Mouse (Mus musculus): ENCODE results near the gene Pdlim5. TPM values are rescaled to one million over a fixed set of nuclear protein-coding genes. Genes with fewer than 3 reads are reported as not detected.
A peak's percentile ranks its signal among the peaks of the same experiment; 100 is the strongest.
"Not testable (repeated sequence)": the region's sequence is repeated elsewhere in the genome, so short reads cannot be mapped to it uniquely, and the experiment has no call there.

Pdlim5 gene
- total RNA-seq (2021), result 10 to 100 TPM; 53.5 to 57.7 TPM
- long read RNA-seq, experiment 1, full-length matches to known transcripts, result 3 of 10 reads
- long read RNA-seq, experiment 1, partial matches to known transcripts, result 2 of 10 reads
- long read RNA-seq, experiment 1, other reads (novel, unspliced or antisense), result 5 of 10 reads
- long read RNA-seq, experiment 2, full-length matches to known transcripts, result 4 of 26 reads
- long read RNA-seq, experiment 2, partial matches to known transcripts, result 5 of 26 reads
- long read RNA-seq, experiment 2, other reads (novel, unspliced or antisense), result 17 of 26 reads

DNA sequence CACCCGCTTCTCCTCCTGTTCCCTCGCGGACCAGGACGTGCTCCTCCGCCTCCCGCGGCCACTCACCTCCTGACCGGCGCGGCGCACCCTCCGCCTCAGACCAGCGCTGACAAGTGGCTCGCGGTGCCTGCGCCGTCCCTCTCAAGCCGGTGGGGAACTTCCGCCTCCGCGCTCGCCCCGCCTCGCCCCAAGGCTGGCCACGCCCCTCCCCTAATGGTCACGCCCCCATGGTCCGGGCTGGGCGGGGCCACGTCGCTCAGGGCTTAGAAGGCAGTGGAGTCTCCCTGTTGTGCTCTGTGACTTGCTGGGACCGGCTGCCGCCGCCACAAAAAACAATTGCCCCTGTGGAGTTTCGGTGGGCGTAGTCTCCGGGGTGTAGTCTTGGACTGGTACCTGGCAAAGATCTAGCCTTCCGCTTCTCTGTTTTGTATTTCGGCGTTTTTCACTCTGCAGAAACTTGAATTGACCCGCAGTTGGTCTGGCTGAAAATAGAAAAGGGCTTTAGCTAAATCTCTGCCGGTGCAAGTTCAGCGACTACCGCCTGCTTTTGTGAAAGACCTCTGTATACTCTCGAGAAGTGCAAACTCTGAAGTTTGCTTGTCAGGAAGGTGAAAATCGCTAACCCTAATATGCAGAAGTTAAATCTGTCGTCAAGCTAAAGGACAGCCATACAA is at the start of gene Pdlim5:
Gene Pdlim5 (minus strand): TSS at position 177 of the 674 bp plus-strand sequence.
- DNase-seq (ENCODE audit: low spot score in 2 of 2), result peak; percentile 93 to 95

DNA sequence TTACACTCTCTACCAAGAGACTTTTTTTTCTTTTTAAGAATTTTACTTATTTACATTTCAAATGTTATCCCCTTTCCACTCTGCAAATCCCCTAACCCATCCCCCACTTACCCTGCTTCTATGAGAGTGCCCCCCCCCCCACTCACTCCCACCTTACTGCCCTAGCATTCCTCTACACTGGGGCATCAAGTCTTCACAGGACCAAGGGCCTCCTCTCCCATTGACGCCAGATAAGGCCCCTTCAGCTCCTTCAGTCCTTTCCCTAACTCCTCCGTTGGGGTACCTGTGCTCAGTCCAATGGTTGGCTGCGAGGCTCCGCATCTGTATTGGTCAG is 48.2 kb upstream of the Pdlim5 start:
- DNase-seq (ENCODE audit: low spot score in 2 of 2), result no peak

DNA sequence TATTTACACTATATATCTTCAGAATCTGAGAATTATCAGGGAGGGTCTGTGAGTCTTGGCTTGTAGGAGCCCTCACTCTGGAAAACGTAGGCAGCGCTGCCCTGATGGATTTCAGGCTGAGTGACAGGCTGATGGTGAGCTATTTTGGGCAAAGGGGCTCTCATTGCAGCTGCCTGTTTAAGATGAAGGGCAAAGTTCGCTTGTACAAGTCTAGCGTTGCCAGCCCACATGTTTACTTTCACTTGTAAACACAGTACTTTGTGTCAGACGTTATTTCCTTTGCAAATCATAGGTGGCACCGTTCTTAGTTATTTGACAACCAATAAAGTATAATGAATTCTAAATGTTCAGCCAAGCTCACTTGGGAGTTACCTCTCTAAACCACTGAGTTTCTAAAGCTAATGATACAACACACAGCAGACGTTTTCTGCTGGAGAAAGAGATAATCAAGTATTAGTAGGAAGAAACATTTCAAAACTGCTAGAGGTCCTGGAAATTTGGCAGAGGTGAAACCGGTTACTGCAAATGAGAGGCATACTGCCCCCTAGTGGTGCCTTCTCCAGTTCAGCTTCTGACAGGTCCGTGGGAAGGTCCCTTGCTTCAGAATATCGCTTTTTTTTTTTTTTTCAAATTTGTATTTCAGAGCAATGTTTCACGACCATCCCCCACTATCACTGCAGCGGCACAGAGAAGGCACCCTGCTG is 47.7 kb upstream of the Pdlim5 start:
- peak; percentile 55 to 81 for DNase-seq (ENCODE audit: low spot score in 2 of 2)

DNA sequence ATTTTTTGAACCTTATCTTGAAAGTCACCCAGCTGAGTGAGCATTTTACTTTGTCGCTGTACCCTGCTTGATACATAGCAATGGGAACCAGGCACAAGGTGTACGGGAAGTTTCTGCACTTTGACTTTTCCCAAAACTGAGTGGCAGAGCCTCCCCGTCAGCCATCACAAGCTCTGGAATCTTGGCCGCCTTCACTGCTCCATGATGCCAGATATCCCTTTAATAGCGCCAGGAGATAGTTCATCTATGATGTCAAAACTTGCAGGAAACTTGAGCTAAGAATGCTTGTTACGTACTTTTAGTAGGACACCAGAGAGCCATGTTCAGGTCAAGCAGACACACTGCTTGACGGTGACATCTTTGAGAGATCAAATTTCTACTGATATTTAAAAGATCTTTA is 46.7 kb upstream of the Pdlim5 start:
- no peak for DNase-seq (ENCODE audit: low spot score in 2 of 2)

GRCm38 (mm10) chr3:142441142-142441541 is 45.6 kb upstream of the Pdlim5 start:
- no peak for DNase-seq (ENCODE audit: low spot score in 2 of 2)

DNA sequence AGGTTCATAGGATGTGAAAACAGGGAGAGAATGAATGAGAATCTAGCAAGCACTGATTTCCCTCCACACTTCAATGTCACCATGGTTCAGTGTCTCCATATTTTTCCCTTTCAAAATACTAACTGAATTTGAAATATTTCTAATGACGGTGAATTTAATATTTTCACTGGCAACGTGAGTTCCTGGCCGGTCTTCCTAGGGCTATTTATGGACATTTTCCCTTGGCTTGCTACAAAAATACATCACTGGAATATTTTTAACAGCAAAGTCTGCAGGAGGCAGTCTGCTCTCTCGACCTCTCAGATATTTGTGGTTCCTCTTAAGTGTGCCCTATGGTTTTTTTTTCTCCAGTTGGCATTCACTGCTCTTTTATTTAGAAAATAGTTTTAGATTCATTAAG is 44.7 kb upstream of the Pdlim5 start:
- DNase-seq (ENCODE audit: low spot score in 2 of 2), result no peak

GRCm38 (mm10) chr3:142439591-142440093 is 44.1 kb upstream of the Pdlim5 start:
- DNase-seq (ENCODE audit: low spot score in 2 of 2), result no peak

GRCm38 (mm10) chr3:142438630-142439029 is 43.1 kb upstream of the Pdlim5 start:
- not testable (repeated sequence) for DNase-seq (ENCODE audit: low spot score in 2 of 2)

- DNase-seq (ENCODE audit: low spot score in 2 of 2), result no peak
These were observed 41.3 kb upstream of the Pdlim5 start for GRCm38 (mm10) chr3:142436824-142437223.

- no peak for DNase-seq (ENCODE audit: low spot score in 2 of 2)
These were observed 40.7 kb upstream of the Pdlim5 start for GRCm38 (mm10) chr3:142436212-142436611.

DNA sequence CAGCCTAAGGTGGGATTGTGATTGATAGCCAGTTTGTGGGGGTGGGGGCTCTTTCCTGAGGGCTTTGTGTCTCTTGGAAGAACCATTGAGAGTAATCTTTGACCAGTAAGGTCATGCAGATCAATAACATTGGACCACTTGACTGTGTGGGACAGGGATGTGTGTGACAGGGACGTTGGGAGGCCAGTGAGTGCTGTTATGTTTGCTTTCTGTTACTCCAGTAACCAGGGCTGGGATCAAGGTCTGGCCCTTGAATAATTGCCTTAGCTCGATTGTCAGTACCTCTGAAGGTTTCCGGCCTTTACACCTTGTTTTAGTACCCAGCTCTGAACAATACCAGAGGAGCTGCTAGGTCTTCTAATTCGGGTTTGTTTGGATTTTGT is 39.3 kb upstream of the Pdlim5 start:
- no peak for DNase-seq (ENCODE audit: low spot score in 2 of 2)

DNA sequence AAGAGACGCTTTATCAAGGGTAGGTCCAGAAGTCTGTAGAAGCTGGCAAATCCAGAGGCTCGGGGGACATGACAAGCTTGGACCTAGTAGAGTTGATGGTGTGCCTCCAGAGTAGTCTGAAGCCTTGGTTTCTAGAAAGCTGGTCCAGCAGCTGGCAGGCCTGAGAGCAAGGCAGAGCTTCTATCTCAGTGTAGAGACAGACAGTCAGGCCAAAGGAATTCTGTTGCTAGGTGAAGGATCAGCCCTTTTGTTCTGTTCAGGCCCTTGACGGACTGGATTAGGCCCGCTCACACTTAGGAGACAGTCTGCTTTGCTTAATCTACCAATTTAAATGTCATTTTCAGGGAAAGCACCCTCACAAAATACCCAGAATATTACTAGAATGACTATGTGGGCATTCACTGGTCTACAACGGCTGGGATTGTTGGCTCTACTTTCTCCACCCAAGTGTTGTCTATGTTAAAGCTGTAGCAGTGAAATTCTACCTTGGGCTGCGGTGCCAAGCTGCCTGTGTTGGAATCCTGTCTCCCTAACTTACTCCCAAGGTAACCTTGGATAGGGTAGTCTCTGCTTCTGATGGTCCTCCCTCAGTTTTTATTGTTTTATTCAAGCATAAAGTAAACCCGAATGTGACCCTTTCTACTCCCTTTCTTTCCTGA is 38.8 kb upstream of the Pdlim5 start:
- DNase-seq (ENCODE audit: low spot score in 2 of 2), result no peak

- DNase-seq (ENCODE audit: low spot score in 2 of 2), result no peak
These were observed 36.0 kb upstream of the Pdlim5 start for GRCm38 (mm10) chr3:142431481-142431880.

GRCm38 (mm10) chr3:142430048-142430447 is 34.6 kb upstream of the Pdlim5 start:
- DNase-seq (ENCODE audit: low spot score in 2 of 2), result no peak

GRCm38 (mm10) chr3:142426806-142427205 is 31.3 kb upstream of the Pdlim5 start:
- DNase-seq (ENCODE audit: low spot score in 2 of 2), result no peak

DNA sequence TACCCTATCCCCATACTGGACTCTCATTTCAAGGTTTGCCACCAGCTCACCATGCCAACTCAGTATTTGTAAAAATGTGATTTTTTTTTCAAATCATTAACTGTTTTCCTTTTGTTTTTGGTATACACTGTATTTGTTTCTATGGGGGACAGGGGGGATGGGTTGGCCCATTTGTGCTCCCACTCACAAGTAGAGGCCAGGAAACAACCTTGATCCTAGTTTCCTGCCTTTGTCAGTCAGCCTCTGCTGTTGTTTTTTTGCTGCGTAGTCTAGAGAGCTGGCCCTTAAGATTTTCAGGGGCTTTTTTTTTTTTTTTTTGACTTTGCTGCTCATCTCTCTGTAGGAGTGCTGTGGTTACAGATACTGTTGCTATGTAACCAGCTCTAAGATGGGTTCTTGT is 28.6 kb upstream of the Pdlim5 start:
- no peak for DNase-seq (ENCODE audit: low spot score in 2 of 2)

DNA sequence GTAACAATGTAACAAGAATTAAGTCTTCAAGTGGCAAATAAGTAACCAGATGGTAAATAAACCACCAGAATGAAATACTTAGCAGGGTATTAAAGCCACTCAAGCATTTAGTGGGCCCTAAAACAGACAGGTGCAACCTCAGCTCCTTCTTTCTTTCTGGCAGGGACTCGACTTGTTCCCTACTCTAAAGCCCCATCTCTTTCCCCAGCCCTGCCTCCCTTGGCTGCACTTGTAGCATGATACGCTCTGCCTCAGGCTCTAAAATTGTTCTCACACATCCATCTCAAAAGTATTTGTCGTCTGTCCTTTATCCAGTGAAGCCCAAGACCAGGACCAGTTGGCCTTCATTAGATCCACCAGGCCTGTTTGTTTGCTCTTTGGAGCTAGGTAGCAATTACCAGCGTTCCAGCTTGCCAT is 28.0 kb upstream of the Pdlim5 start:
- no peak for DNase-seq (ENCODE audit: low spot score in 2 of 2)

- no peak for DNase-seq (ENCODE audit: low spot score in 2 of 2)
These were observed 26.7 kb upstream of the Pdlim5 start for GRCm38 (mm10) chr3:142422229-142422628.

DNA sequence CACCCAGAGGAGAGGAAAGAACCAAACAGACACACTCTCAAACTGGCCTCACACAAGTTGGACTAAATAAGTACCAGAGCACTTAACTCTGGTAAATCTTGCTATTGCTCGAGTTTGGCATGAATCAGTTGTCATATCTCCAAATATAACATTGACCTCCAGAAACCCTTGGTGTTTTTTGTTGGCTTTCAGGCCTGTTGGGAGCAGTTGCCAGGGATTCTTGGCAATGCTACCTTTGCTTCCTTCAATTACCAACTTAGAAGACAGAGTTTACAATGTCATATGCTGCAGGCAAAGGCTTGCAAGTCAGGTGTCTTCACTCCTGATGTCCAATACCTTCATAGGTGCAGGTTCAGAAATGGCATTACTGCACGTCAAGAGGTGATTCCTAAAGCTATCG is 26.0 kb upstream of the Pdlim5 start:
- DNase-seq (ENCODE audit: low spot score in 2 of 2), result no peak

- DNase-seq (ENCODE audit: low spot score in 2 of 2), result no peak
These were observed 22.5 kb upstream of the Pdlim5 start for GRCm38 (mm10) chr3:142417996-142418395.

DNA sequence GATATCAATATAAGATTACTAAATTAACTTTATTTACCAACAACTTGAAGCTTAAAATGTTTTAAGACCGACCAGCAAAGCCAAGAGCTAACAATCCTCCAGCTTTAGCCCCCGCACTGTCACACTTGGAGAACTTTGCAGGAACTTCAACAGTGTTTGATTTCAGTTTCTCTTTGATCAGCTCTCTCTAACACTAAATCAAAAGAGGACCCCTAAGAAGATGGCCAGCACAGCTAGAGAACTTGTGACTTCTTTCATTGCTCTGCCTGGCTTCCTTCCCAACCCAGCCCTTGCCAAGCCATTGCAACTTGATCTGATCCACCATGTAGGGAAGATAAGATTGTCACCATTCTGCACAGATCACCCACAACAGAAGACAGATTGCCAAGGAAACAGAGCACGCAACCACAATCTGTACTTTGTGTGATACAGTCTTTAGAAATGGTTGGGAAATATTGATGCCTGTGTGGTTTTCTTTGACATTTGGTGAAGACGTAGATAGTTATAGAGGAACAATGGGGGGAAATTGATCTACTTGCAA is 17.9 kb upstream of the Pdlim5 start:
- DNase-seq (ENCODE audit: low spot score in 2 of 2), result no peak
